Mouse (Mus musculus): ENCODE measurements around the gene Napa. TPM values are rescaled to one million over a fixed set of nuclear protein-coding genes. Genes with fewer than 3 reads are reported as not detected.

The Napa gene
- 262 TPM for polyA plus RNA-seq (2017; shearing (Covaris generic))

GRCm38 (mm10) chr7:16098021-16099017 is at the start of gene Napa:
Gene Napa, plus strand, starts transcription at chr7:16098458.

GRCm38 (mm10) chr7:16061219-16062098 is 36.8 kb upstream of the Napa start, which contains the start of gene Zfp541:
Gene Zfp541, plus strand, starts transcription at chr7:16061814.

GRCm38 (mm10) chr7:16119569-16120261 is 21.5 kb downstream of the Napa start, which contains the start of gene Kptn:
Gene Kptn, plus strand, starts transcription at chr7:16119895.

GRCm38 (mm10) chr7:16129421-16129845 is 31.2 kb downstream of the Napa start, which contains the start of gene Slc8a2:
Gene Slc8a2, plus strand, starts transcription at chr7:16129826.

Other genes starting within 250 kb of the Napa start
- not detected for gene Crx, start 218.5 kb upstream of the Napa start, polyA plus RNA-seq (2017; shearing (Covaris generic))
- not detected for gene Crxos, start 215.8 kb upstream of the Napa start, polyA plus RNA-seq (2017; shearing (Covaris generic))
- 557 TPM for gene Selenow, start 176.1 kb upstream of the Napa start, polyA plus RNA-seq (2017; shearing (Covaris generic))
- 387 TPM for gene Nop53, start 152.4 kb upstream of the Napa start, polyA plus RNA-seq (2017; shearing (Covaris generic))
- not detected for gene Ehd2, start 130.9 kb upstream of the Napa start, polyA plus RNA-seq (2017; shearing (Covaris generic))
- 5.9 TPM for gene Bicra, start 50.5 kb upstream of the Napa start, polyA plus RNA-seq (2017; shearing (Covaris generic))
- 0.06 TPM for gene Zfp541, start 36.6 kb upstream of the Napa start, polyA plus RNA-seq (2017; shearing (Covaris generic))
- 28.6 TPM for gene Kptn, start 21.4 kb downstream of the Napa start, polyA plus RNA-seq (2017; shearing (Covaris generic))
- gene Slc8a2, start 31.4 kb downstream of the Napa start, polyA plus RNA-seq (2017; shearing (Covaris generic)): not detected
- 82.0 TPM for gene Meis3, start 76.6 kb downstream of the Napa start, polyA plus RNA-seq (2017; shearing (Covaris generic))
- 47.9 TPM for gene Dhx34, start 123.6 kb downstream of the Napa start, polyA plus RNA-seq (2017; shearing (Covaris generic))
- 0.09 TPM for gene C5ar2, start 145.7 kb downstream of the Napa start, polyA plus RNA-seq (2017; shearing (Covaris generic))
- gene C5ar1, start 161.1 kb downstream of the Napa start, polyA plus RNA-seq (2017; shearing (Covaris generic)): not detected
- 1.1 TPM for gene Inafm1, start 175.2 kb downstream of the Napa start, polyA plus RNA-seq (2017; shearing (Covaris generic))
- 58.0 TPM for gene Ccdc9, start 188.3 kb downstream of the Napa start, polyA plus RNA-seq (2017; shearing (Covaris generic))
- 9.8 TPM for gene Bbc3, start 209.9 kb downstream of the Napa start, polyA plus RNA-seq (2017; shearing (Covaris generic))

Data from inflammation-experienced regulatory T-cells, adult 16 weeks (primary cell).